Mouse (Mus musculus) adrenal gland, postnatal 4 days (tissue): ENCODE results near the gene Hrh2. TPM values are rescaled to one million over a fixed set of nuclear protein-coding genes. Genes with fewer than 3 reads are reported as not detected.

ENCODE experiments used
- DNase-seq, 2 experiments: peaks; one replicate each; pipeline ENCODE4 v3.0.0; 2021 to 2022; ENCODE audit warnings: low spot score in 2 of 2, mixed read lengths in 2 of 2
- total RNA-seq, 2 experiments: library from RNA; stranded (reverse); gene quantifications; 2 replicates each; pipeline ENCODE4 v1.2.3; 2021

Hrh2 gene
- total RNA-seq, 2 experiments from 2014 or later: 0.17 to 0.25 TPM

GRCm38 (mm10) chr13:54262741-54263510 lies 71.0 kb downstream of the Hrh2 start:
- DNase-seq: no peak

- DNase-seq: no peak
Observed at GRCm38 (mm10) chr13:54263641-54264040, 71.7 kb downstream of the Hrh2 start.

DNA sequence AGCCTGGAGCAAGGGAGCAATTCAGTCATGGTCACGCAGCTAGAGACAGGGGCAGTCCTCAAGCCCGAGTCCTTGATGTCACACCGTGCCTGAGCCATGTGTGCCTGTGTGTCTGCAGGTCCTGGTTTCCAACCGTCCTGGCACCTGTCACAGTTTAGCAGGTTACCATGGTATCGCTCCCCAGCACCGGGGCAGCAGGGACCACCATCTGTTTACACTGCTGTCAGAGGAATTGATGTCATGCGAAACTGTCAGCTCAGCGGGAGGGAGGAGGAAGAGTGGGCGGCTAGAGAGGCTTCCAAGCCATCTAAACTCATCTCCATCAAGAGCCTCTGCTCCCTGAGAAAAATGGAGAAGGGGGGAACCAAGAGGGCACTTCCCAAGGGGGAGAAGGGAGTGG lies 74.5 kb downstream of the Hrh2 start:
- DNase-seq: no peak

GRCm38 (mm10) chr13:54269087-54269486 lies 77.2 kb downstream of the Hrh2 start:
- no peak for DNase-seq

DNA sequence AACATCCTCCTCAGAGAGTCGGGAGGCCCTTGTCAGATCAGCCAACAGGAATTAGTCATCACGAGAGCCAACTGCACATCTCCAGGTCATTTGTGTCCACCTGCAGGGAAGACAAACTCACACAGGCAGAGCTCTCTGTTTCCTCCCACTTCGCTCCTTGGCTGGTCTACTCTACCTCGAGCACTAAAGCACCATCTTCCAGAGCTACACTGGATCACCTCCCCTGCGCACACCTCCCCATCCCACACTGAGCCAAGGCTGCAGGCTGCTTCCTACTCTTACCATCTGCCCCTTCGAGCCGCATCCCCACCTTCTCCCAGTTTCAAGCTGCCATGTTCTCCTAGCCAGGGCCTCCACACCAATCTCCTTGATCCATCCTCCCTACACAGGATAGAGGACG lies 77.7 kb downstream of the Hrh2 start:
- DNase-seq: no peak

- DNase-seq: no peak
Observed at GRCm38 (mm10) chr13:54272076-54272475, 80.1 kb downstream of the Hrh2 start.

DNA sequence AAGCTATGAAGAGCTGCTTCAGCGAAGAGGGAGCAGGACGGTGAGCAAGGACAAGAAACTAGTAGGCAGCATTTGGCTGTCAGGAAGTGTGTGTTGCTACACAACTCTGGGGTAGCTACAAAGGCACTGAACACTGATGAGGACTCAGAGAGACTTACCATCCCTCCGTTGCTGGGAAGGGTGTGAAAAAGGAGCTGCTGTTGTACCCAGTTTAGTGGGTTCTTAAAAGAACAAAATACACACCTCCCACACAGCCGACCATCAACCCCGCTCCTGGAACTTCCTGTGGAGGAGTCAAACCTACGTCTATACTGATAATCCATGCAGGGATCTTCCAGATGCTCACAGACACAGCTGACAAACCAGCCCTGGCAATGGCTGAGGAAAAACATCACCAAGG lies 85.5 kb downstream of the Hrh2 start:
- no peak for DNase-seq

DNA sequence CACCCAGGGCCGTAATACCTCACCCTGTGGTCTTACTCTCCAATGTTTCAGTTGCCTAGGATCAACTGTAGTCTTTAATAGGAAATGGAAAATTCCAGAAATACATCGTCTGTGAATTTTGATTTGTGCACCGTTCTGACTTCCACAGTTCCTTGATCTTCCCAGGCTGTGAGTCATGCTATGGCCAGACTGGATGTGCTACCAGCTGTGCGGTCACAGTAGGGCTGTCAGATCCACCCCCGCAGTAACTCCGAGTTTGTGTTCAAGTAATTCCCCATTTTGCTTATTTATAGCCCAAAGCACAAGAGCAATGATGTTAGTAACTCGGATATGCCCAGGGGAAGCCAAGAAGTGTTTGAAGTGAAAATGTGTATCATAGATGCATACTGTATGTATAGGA lies 88.4 kb downstream of the Hrh2 start:
- DNase-seq: no peak

- DNase-seq: no peak
Observed at GRCm38 (mm10) chr13:54281149-54281548, 89.2 kb downstream of the Hrh2 start.

DNA sequence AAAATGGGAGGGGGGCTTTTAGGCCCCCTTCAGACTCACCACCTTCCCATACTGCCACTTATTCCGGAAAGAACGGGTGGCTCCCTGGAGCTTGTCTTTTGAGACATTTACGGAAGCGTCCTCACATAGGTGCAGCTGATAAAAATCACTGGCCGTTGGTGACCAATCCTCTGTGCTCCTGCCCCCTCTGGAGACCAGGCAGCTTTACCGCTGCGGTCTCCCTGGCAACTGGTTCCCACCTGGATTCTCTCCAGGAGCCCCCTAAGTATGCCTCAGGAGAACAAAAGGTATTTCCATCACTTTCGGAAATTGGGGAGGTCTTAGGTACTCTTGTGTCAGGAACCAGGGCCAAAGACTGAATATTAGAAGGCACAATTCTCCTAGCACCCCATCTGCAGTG lies 89.7 kb downstream of the Hrh2 start:
- no peak for DNase-seq

DNA sequence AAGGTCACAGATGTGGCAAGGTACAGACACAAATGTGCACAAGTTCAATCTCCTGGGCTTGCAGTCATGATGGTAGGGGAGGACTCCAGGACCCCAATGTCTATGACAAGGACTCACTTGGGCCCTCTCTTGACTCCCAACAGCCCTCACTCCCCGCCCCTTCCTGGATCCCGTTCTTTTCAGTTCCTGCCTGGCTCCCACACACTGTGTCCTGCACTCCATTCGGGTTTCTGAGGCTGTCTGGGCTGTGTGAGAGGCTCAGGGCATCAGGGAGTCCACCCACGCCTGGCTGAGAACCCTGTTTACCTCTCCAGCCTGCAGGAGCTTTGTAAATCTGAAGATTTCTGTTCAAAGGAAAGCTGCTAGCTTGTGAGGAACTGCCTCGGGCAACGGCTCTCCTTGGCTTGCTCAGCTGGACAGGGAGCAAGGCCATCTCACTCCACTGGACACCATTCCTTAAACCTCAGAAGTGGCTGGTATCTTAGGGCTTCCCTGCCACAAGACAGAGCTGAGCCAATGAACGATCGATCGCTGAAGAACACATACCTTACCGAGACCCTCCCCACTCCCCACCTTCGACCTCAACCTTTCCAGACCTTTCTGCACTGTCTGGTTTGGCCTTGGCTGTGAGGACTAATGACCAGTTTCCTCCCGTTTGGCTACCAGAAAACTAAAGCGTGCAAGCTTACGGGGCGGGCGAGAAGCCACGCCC lies 90.4 kb downstream of the Hrh2 start:
- no peak for DNase-seq

DNA sequence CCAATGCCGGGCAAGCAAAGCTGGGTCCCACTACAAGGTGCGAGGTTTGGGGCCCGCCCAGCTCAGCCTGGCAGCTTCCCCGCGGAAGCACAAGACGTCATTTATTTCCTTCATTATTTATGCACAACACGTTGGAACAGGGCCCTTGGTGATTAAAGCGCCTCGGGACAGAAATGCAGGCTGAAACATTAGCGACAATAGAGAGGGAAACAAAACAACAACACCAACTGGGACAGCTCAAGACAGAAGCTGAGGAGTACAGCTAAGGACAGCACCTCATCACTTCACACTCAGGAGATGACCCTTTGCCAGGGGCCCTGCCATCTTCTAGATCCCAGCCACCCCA lies 90.9 kb downstream of the Hrh2 start:
- no peak for DNase-seq

Other genes with a start within 250 kb of the Hrh2 start
- gene Drd1, start 136.4 kb upstream of the Hrh2 start, total RNA-seq: under 1 TPM; 0.34 to 0.73 TPM
- 10 to 100 TPM; 60.8 to 65.4 TPM for gene Sfxn1, start 120.3 kb upstream of the Hrh2 start, total RNA-seq
- gene Cplx2, start 179.2 kb downstream of the Hrh2 start, total RNA-seq: 10 to 100 TPM; 46.3 to 50.4 TPM